Mouse (Mus musculus) layer of hippocampus, postnatal 10 days (tissue): Measurements from ENCODE around the gene Fsd2. TPM values are rescaled to one million over a fixed set of nuclear protein-coding genes. Genes with fewer than 3 reads are reported as not detected.

Experiments used
- DNase-seq, 2 experiments: peaks; one replicate each; pipeline ENCODE4 v3.0.0; 2021; ENCODE audit warnings: low spot score in 2 of 2
- total RNA-seq, 2 experiments: library from RNA; stranded (reverse); gene quantifications; 2 replicates each; pipeline ENCODE4 v1.2.3; 2021

Fsd2 gene
- total RNA-seq, 2 experiments from 2014 or later = 0.11 to 0.25 TPM

GRCm38 (mm10) chr7:81572610-81573268 lies 6.0 kb upstream of the Fsd2 start:
- DNase-seq = no peak

GRCm38 (mm10) chr7:81571941-81572441 lies 5.2 kb upstream of the Fsd2 start:
- no peak for DNase-seq

DNA sequence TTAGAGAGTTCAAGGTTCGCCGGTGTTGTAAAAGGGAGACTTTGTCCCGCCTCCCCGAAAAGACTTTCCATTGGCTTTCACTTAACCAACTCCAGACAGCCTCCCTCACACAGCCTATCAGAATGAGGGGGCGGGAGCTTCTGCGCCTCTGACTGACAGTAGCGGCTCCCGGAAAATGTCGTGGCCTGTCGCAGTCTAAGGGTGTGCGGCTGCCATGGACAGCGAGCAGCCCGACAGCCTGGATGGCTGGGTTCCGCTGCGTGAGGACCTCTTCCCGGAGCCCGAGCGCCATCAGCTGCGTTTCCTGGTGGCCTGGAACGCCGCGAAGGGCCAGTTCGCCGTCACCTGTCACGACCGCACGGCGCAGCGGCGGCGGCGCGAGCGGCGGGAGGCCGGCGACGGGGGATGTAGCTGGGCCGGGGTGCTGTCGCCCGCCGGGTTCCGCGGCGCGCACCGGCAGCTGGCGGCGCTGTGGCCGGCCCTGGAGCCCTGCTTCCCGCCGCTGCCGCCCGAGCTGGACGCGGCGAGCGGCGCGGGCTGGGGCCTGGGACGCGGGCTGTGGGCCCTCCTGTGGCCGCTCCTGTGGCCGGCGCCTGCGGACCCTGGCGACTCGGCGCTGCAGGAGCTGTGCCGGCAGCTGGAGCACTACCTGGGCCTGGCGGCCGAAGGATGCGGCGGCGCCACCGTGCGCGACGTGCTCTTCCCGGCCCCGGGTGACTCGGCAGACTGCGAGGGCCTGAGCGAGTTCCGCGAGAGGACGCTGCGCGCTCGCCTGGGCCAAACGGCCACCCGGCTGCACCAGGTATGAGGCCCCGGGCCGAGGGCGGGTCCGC lies 4.6 kb upstream of the Fsd2 start, which contains the start of gene Whamm:
Whamm (plus strand) TSS at position 159 of the 833 bp plus-strand sequence.
- peak; percentile 89 to 92 for DNase-seq

GRCm38 (mm10) chr7:81570752-81571107 lies 4.0 kb upstream of the Fsd2 start:
- DNase-seq = no peak

- DNase-seq = no peak
These were observed 3.5 kb upstream of the Fsd2 start for GRCm38 (mm10) chr7:81570271-81570670.

- no peak for DNase-seq
These were observed 3.1 kb upstream of the Fsd2 start for GRCm38 (mm10) chr7:81569851-81570250.

GRCm38 (mm10) chr7:81567396-81567795 lies 652 bp upstream of the Fsd2 start:
- DNase-seq = no peak

GRCm38 (mm10) chr7:81566332-81566731 lies 412 bp downstream of the Fsd2 start:
- DNase-seq = no peak

- DNase-seq = peak in 1 of 2 experiments; percentile 32
These were observed 1.2 kb downstream of the Fsd2 start for GRCm38 (mm10) chr7:81565381-81566055.

DNA sequence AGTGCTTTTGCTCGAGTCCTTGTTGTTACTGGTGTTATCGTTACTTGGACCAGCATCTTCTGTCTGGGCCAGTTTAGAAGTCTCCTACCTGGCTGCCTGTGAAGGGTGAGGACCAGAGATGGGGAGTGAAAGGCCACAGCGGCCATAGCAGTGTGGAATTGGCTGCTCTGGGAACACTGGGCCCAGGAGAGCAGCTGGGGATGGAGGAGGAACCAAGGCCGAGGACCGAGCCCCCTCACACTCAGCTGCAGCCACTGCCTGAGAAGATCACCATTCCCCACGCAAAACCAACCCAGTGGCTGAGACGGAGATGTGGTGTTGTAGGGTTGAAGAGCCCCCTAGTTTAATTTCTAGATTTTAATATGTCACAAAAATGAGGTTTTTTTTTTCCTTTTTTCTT lies 2.0 kb downstream of the Fsd2 start:
- no peak for DNase-seq

DNA sequence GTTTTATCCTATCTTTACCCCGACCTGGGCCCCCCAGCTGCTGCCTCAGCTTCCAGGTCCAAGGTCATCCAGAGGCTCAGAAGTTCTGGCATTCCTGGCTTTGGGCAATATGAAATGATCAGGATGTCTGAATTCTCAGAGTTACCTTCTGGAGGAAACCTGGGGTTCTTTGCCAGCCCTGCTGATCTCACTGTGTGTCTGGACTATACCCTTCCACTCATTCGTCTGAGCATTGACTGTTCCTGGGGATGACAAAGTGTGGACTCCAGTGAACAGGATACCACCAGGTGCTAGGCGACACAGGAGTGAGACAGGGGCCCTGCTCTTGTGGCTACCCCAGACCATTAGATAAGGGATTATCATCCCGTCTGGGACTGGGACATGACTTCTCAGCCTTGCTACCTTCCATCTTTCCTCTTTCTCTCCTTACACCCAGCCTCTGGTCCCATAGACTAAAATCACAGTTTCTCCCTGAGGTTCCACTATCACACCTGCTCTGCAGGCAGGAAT lies 3.2 kb downstream of the Fsd2 start:
- DNase-seq = no peak

DNA sequence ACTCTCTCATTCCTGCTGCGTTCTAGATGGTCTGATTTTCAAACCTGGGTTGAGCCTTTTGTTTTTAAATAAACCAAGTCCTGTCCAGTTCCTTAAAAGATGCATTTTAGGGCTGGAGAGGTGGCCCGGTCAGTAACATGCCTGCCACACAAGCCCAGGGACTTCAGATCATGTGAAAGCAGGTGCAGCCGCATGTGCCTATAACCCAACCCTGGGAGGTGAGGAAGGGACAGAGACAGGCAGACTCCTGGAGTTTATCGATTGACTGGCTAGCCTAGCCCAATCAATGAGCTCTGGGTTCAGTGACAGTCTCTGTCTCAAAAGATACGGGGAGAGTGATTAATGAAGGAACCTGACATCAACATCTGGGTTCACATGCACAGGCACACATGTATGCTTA lies 5.5 kb downstream of the Fsd2 start:
- DNase-seq = no peak

- DNase-seq = no peak
These were observed 6.4 kb downstream of the Fsd2 start for GRCm38 (mm10) chr7:81560101-81561049.

DNA sequence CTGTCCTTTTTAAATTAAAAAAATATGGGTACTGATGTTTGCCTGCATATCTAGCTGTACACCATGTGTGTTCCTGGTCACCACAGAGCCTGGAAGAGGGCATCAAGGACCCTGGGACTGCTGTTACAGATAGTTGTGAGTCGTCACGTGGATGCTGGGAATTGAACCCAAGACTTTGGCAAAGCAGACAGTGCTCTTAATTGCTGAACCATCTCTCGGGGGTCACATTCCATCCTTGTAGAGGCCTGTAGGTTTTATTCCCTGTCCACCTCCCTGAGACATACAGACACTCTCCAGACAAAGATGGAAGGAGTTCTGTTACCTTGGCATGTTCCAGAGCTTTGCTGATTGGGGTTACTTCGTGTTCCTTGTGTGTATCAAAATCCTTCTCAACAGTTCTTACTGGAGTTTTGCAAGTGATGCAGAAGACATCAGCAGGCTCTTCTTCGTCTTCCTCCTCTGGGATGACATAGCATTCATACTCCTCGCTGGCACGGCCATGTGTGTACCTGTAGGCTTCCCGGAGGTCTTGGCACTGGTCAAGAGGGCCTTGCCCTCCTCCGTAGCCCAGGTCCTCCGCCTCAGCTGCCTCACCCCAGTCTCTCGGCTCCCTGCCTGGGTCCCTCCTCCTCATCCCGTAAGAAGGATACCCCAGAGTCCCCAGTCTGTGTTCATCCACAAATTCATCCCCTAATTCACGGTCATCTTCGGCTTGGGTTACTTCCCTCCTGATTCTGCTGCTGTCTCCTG lies 7.3 kb downstream of the Fsd2 start:
- no peak for DNase-seq

- DNase-seq = no peak
These were observed 8.8 kb downstream of the Fsd2 start for GRCm38 (mm10) chr7:81557985-81558360.

- DNase-seq = no peak
These were observed 9.3 kb downstream of the Fsd2 start for GRCm38 (mm10) chr7:81557252-81557984.

GRCm38 (mm10) chr7:81556839-81557238 lies 9.9 kb downstream of the Fsd2 start:
- no peak for DNase-seq

- peak; percentile 40 to 43 for DNase-seq
These were observed 12.4 kb downstream of the Fsd2 start for GRCm38 (mm10) chr7:81554369-81554768.

GRCm38 (mm10) chr7:81553589-81553988 lies 13.2 kb downstream of the Fsd2 start:
- no peak for DNase-seq
